Mouse (Mus musculus): Measurements from ENCODE around the gene Cacna1d. TPM values are rescaled to one million over a fixed set of nuclear protein-coding genes. Genes with fewer than 3 reads are reported as not detected.

The Cacna1d gene
- polyA plus RNA-seq, 1 experiment from 2014 or later = 0.36 TPM

DNA sequence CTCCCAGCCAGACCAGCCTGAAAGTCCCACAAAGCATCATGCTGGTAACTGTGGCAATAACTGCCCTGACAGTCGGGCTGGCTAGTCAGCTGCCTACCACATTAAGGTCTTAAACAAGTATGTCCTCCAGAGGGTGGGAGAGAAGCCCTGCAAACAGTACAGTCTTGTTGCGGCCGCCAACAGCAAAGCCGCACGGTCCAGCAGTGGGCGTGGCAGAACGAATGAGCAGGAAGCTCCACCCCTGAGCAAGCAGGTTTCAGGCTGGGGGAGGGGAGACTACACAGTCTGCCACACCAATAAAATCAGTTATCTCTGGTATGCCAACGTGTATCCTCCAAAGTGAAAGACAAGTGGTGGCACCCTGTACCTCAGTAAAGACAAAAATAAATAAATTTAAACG is 61.6 kb downstream of the Cacna1d start:
- no peak for DNase-seq
- Histone ChIP-seq H3K4me3 (ENCODE audit: low read depth, low read length) (no peak overlapping the region), H3K27ac (ENCODE audit: low read depth) (no peak overlapping the region), H3K9me3 (ENCODE audit: low read length) (no peaks in the 10 kb centered on the region), H3K36me3 (replicated peaks; ENCODE audit: insufficient read depth, low read length) (no peaks in the 10 kb centered on the region), H3K9ac (replicated peaks) (no peak overlapping the region), H3K27me3 (ENCODE audit: insufficient read depth, low read length) (no peaks in the 10 kb centered on the region), H3K4me1 (ENCODE audit: insufficient read depth) (0 out of 2 replicates have a peak, but pooled peaks cover 2% of the 10 kb centered on the region), H3K4me2 (ENCODE audit: low read depth, low read length) (no peak overlapping the region)
- TF ChIP-seq EP300 (IDR thresholded peaks at IDR 0.05; ENCODE audit: low read depth) = no peak
- no peak for TF ChIP-seq CTCF (IDR thresholded peaks at IDR 0.05; ENCODE audit: low read depth)
- no peak for ATAC-seq
- WGBS (ENCODE audit: insufficient replicate concordance) = 51% methylated on average over 9 of the region's 9 CpGs

- Histone ChIP-seq H3K9ac (replicated peaks) (no peak overlapping the region), H3K36me3 (replicated peaks; ENCODE audit: insufficient read depth, low read length) (no peaks in the 10 kb centered on the region), H3K27me3 (ENCODE audit: insufficient read depth, low read length) (no peaks in the 10 kb centered on the region), H3K9me3 (ENCODE audit: low read length) (no peaks in the 10 kb centered on the region), H3K4me1 (ENCODE audit: insufficient read depth) (0 out of 2 replicates have a peak, but pooled peaks cover 2% of the 10 kb centered on the region), H3K4me3 (ENCODE audit: low read depth, low read length) (no peak overlapping the region), H3K27ac (ENCODE audit: low read depth) (no peak overlapping the region), H3K4me2 (ENCODE audit: low read depth, low read length) (no peak overlapping the region)
- no peak for ATAC-seq
- TF ChIP-seq CTCF (IDR thresholded peaks at IDR 0.05; ENCODE audit: low read depth) = no peak
- no peak for TF ChIP-seq EP300 (IDR thresholded peaks at IDR 0.05; ENCODE audit: low read depth)
- no peak for DNase-seq
These were observed 62.5 kb downstream of the Cacna1d start for GRCm38 (mm10) chr14:30428757-30429156.

GRCm38 (mm10) chr14:30425876-30426275 is 65.4 kb downstream of the Cacna1d start:
- H3K9me3 ChIP-seq (ENCODE audit: low read length) = no peaks in the 10 kb centered on the region
- H3K9ac ChIP-seq (replicated peaks) = no peak overlapping the region
- no peak overlapping the region for H3K27ac ChIP-seq (ENCODE audit: low read depth)
- no peaks in the 10 kb centered on the region for H3K36me3 ChIP-seq (replicated peaks; ENCODE audit: insufficient read depth, low read length)
- 0 out of 2 replicates have a peak, but pooled peaks cover 2% of the 10 kb centered on the region for H3K4me1 ChIP-seq (ENCODE audit: insufficient read depth)
- DNase-seq (no peak), ATAC-seq (no peak)
- WGBS (ENCODE audit: insufficient replicate concordance) = 47% methylated on average over 4 of the region's 4 CpGs
- no peak overlapping the region for H3K4me3 ChIP-seq (ENCODE audit: low read depth, low read length)
- no peaks in the 10 kb centered on the region for H3K27me3 ChIP-seq (ENCODE audit: insufficient read depth, low read length)
- TF ChIP-seq CTCF (IDR thresholded peaks at IDR 0.05; ENCODE audit: low read depth) = no peak
- no peak for TF ChIP-seq EP300 (IDR thresholded peaks at IDR 0.05; ENCODE audit: low read depth)
- H3K4me2 ChIP-seq (ENCODE audit: low read depth, low read length) = no peak overlapping the region

DNA sequence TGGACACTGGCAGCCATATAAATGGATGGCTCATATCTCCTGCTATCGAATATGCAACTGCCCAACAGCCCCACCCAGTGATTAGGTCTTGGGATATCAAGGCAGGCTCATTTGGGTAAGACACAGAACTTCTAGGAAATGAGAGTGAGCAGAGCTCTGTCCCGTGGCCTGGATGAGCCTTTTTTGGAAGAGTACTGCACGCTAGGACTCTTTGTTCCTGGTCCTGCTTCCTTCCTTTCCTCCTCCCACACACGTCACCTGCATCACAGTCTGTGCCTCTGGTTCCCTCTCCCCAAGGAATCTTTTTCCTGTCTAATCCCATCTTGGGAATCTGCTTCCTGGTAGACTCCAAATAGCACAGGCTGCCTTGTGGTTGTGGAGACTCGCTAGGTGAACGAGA is 66.1 kb downstream of the Cacna1d start:
- Histone ChIP-seq H3K4me3 (ENCODE audit: low read depth, low read length) (no peak overlapping the region), H3K4me2 (ENCODE audit: low read depth, low read length) (no peak overlapping the region), H3K36me3 (replicated peaks; ENCODE audit: insufficient read depth, low read length) (no peaks in the 10 kb centered on the region), H3K9me3 (ENCODE audit: low read length) (no peaks in the 10 kb centered on the region), H3K4me1 (ENCODE audit: insufficient read depth) (0 out of 2 replicates have a peak, but pooled peaks cover 2% of the 10 kb centered on the region), H3K27ac (ENCODE audit: low read depth) (no peak overlapping the region), H3K27me3 (ENCODE audit: insufficient read depth, low read length) (no peaks in the 10 kb centered on the region), H3K9ac (replicated peaks) (no peak overlapping the region)
- ATAC-seq (no peak), DNase-seq (no peak)
- 59% methylated on average over 6 of the region's 6 CpGs for WGBS (ENCODE audit: insufficient replicate concordance)
- TF ChIP-seq CTCF (IDR thresholded peaks at IDR 0.05; ENCODE audit: low read depth) (no peak), EP300 (IDR thresholded peaks at IDR 0.05; ENCODE audit: low read depth) (no peak)

DNA sequence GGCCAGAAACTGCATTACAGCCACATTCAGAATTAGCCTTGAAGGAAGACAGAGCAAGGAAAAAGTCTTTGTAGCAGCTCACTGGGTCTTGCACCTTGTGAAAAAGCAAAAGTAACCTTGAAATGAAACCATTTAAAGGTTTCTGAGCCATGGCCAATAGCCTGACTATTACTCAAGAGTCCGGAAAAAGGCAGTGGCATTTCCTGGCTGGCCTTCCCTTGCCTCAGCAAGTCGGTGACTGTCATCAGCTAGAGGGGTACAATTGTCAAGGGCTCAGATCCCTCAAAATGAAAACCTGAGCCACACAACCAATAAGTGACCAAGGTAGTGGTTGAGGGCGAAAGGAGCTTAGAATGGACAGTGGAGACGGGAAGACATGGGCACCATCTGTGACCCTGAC is 66.6 kb downstream of the Cacna1d start:
- WGBS (ENCODE audit: insufficient replicate concordance) = 72% methylated on average over 4 of the region's 4 CpGs
- Histone ChIP-seq H3K9me3 (ENCODE audit: low read length) (no peaks in the 10 kb centered on the region), H3K4me2 (ENCODE audit: low read depth, low read length) (no peak overlapping the region), H3K9ac (replicated peaks) (no peak overlapping the region), H3K27me3 (ENCODE audit: insufficient read depth, low read length) (no peaks in the 10 kb centered on the region), H3K27ac (ENCODE audit: low read depth) (no peak overlapping the region), H3K4me3 (ENCODE audit: low read depth, low read length) (no peak overlapping the region), H3K4me1 (ENCODE audit: insufficient read depth) (0 out of 2 replicates have a peak, but pooled peaks cover 2% of the 10 kb centered on the region), H3K36me3 (replicated peaks; ENCODE audit: insufficient read depth, low read length) (no peaks in the 10 kb centered on the region)
- DNase-seq = no peak
- TF ChIP-seq CTCF (IDR thresholded peaks at IDR 0.05; ENCODE audit: low read depth) = no peak
- TF ChIP-seq EP300 (IDR thresholded peaks at IDR 0.05; ENCODE audit: low read depth) = no peak
- no peak for ATAC-seq

DNA sequence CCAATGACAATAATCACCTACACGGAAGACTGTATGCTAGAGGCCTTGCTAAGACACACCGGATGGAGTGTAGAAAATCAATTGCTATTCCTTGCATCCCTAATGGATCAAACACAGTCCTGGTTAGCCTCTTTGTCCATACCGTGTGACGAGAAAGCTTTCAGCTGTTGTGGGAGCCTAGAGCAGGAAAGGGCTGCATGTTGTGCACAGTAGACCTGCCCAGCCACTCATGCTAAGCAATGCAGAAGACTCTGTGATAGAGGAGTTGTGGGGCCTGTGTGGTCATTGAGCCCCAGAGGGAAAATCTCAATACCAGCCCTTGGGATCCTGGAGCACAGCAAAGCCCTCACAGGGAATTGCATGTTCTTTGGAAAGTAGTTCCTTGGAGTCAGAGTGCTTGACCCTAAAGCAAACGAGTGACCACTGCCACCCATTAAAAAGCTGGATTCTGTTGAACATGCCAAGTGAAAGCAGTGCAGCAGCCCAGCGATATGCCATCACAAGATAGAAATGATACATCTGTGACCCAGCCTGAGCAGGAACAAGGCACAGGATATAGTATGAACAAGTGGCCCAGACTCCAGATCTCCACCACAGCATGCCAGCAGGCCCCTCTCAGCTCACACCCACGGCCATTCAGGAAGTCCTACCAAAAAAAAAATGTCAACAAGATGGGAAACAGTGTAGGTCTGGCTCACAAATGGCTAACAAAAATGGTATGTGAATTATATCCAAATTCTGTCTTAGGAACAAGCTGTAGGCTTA is 68.7 kb downstream of the Cacna1d start:
- no peak overlapping the region for H3K4me3 ChIP-seq (ENCODE audit: low read depth, low read length)

More for the DNA sequence above, 68.7 kb downstream of the Cacna1d start:
- no peaks in the 10 kb centered on the region for H3K9me3 ChIP-seq (ENCODE audit: low read length)
- H3K36me3 ChIP-seq (replicated peaks; ENCODE audit: insufficient read depth, low read length) = no peaks in the 10 kb centered on the region
- no peak overlapping the region for H3K9ac ChIP-seq (replicated peaks)
- no peak overlapping the region for H3K27ac ChIP-seq (ENCODE audit: low read depth)
- 73% methylated on average over 7 of the region's 7 CpGs for WGBS (ENCODE audit: insufficient replicate concordance)
- no peak for TF ChIP-seq EP300 (IDR thresholded peaks at IDR 0.05; ENCODE audit: low read depth)
- TF ChIP-seq CTCF (IDR thresholded peaks at IDR 0.05; ENCODE audit: low read depth) = no peak
- no peak for ATAC-seq
- no peak for DNase-seq
- H3K4me2 ChIP-seq (ENCODE audit: low read depth, low read length) = no peak overlapping the region
- H3K4me1 ChIP-seq (ENCODE audit: insufficient read depth) = no peaks in the 10 kb centered on the region
- H3K27me3 ChIP-seq (ENCODE audit: insufficient read depth, low read length) = no peaks in the 10 kb centered on the region

Data from liver, postnatal 0 days (tissue).